Mouse (Mus musculus) kidney, adult 18-20 months (tissue): ENCODE results near the gene Kif9.

Experiments
- DNase-seq: peaks from one replicate; pipeline ENCODE4 v3.0.0; 2021

Gene Kif9

DNA sequence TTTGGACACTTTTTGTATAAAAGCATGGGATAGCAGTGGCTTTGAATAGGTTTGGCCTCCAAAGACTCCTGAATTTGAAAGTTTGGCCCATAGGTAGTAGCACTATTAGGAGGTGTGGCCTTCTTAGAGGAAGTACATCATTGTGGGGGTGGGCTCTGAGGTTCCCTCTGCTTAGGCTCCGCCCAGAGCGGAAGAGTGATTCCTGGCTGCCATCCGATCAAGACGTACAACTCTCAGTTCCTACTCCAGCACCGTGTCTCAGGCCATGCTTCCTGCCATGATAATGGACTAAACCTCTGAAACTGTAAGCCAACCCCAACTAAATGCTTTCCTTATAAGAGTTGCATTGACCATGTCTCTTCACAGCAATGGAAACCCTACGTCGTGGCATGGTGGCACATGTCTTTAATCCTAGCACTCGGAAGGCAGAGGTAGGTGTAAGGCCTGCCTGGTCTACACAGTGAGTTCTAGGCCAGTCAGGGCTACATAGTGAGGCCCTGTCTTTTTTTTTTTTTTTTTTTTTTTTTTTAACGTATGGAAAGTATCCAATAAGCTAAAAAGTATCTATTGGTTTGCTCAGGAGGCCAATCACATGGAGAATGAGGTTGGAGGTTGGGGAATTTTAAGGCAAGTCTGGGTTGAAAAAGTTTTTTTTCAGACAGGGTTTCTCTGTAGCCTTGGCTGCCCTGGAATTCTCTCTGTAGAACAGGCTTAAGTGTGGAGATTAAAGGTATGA is 52.4 kb downstream of the Kif9 start:
- no peak for DNase-seq

DNA sequence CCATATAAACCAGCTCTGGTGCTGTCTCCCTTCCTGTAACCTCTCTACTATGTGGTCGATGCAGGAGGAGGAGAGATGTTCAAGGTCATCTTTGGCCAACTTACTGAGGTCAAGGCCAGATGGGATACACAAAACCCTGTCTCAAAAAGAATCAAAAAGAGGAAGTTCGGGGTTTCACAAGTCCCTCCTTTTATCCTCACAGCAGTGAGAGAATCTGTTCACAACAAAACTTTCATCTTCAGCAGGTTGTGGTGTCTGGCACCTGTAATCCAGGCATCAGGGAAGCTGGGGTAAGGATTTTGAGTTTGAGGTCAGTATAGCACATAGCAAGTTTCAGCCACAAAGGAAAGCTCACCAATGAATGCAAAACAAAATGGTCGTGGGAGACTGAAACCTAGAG is 53.9 kb downstream of the Kif9 start:
- DNase-seq = no peak

DNA sequence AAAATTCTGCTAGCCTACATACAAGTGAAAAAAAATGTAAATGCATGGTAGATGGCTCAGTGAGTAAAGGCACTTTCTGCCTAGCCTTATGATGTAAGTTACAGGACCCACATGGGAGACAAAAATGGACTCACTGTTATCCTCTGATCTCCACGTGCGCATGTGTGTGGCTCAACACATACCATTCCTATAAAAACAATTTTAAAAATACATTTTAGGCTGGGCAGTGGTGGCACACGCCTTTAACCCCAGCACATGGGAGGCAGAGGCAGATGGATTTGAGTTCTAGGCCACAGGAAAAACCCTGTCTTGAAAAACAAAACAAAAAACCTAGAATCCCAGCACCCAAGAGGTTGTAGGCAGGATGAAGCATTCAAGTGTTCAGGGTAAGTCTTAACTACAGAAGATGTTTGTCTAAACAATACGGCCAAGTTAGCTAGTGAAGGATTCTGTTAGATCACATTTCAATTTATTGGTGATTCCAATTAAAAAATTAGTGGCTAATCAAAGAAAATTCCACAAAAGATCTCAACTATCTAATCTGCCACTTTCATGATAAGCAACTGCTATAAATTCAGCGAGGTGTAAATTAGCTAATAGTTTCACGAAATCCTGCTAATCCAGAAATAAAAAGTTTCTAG is 54.5 kb downstream of the Kif9 start:
- DNase-seq = no peak

GRCm38 (mm10) chr9:110531914-110532489 is 55.2 kb downstream of the Kif9 start:
- DNase-seq = peak; percentile 93

GRCm38 (mm10) chr9:110532538-110533291 is 56.0 kb downstream of the Kif9 start, which contains the start of gene Setd2:
TSS of gene Setd2 (plus strand) at chr9:110532597.
- DNase-seq = peak; percentile 83

GRCm38 (mm10) chr9:110533645-110534044 is 56.9 kb downstream of the Kif9 start:
- DNase-seq = no peak

DNA sequence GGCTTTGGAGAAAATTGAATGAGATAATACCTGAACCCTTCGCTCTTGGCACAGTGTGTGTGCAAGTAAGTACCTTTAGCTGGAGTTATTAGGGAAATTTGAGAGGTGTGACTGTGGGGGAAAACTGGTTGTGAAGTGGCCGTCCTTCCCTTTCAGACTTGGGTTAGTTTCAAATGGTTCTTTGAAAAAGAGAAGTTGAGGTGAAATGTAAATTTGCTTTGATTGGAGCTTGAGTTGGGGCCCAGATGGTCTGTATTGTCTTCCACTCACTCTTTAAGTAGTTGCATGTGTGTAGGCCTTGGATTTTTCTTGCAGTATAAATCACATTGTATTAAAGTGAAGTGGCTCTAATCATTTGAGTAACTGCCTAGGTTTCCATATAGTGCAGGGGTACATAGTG is 58.4 kb downstream of the Kif9 start:
- no peak for DNase-seq

- no peak for DNase-seq
Measured at GRCm38 (mm10) chr9:110536636-110537035, 59.9 kb downstream of the Kif9 start.

DNA sequence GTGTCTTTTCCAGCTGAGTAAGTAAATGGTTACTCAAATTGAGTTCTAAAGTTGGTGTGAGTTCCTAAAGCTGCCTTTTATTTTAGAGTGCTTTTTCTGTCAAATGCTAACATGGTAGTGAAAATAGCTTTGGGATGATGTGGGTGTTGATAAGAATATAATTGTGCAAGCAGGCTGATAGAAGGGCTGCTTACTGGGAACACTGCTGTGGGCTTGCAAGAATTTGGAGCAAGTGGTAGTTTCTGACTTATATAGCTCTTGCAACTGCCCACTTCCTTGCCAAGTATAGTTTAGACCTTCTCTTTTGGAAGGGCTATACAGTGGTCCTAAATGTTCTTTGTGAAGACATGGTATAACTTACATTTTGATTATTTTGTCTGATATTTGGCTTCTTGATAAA is 61.8 kb downstream of the Kif9 start:
- DNase-seq = no peak

DNA sequence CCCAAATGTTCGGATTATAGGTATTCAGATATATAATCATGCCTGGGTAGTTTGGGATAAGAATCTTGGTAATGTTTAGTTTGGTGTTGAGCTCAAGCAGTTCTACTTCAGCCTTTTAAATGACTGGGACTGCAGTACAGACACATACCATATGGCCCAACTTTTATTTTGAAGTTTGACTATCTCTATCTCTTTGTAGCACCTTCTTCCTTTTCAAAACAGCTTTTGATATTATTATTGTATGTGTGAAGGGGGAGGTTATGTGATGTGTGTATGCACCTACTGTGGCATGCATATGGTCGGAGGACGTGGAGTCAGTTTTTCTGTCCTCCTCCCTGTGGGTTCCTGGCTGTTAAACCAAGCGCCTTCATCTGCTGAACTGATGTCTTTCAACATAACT is 65.2 kb downstream of the Kif9 start:
- DNase-seq = no peak

- DNase-seq = no peak
Measured at GRCm38 (mm10) chr9:110548261-110548660, 71.5 kb downstream of the Kif9 start.

DNA sequence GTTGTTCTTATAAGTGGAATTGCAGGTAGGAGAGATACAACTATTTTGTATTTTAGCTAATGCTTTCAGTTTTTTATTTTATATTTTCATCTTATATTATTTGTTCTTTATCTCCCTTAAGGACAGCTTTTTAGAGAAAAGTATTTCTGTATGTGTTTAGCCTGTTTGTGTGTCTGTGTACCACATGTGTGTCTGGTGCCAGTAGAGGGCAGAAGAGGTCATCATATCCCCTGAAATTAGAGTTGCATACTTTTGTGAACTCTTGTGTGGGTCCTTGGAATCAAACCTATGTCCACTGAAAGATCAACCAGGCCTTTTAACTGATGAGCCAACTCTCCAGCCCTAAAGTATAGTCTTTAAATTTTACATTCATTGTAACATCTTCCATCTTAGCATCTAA is 91.6 kb downstream of the Kif9 start:
- DNase-seq = no peak
